Mouse (Mus musculus) MEL (cell line): Measurements from ENCODE around the gene Txnrd2. TPM values are rescaled to one million over a fixed set of nuclear protein-coding genes. Genes with fewer than 3 reads are reported as not detected.

Source experiments
- DNase-seq: peaks from one replicate; pipeline ENCODE4 v3.0.0; 2011; ENCODE audit warnings: low read depth, low spot score
- H3K27ac ChIP-seq: 2 replicates; pipeline ENCODE4 v1.5.1; 2012; ENCODE audit warnings: low read depth, mild to moderate bottlenecking, control low read depth, low read length, moderate library complexity; ENCODE audit not compliant: control insufficient read depth
- H3K27me3 ChIP-seq, 2 experiments: fragments of 150-350 bp in 1 of 2; sonication (generic) in 1 of 2; 2 replicates each; pipeline ENCODE4 v1.6.1; 2012; ENCODE audit warnings: low read length in 2 of 2, mild to moderate bottlenecking in 2 of 2, improper control_type of control experiment in 1 of 2, moderate library complexity in 1 of 2; ENCODE audit not compliant: insufficient read depth in 2 of 2, control insufficient read depth in 1 of 2
- H3K36me3 ChIP-seq, 2 experiments: 2 replicates each; pipeline ENCODE4 v1.6.1; 2012 to 2014; ENCODE audit warnings: low read length in 2 of 2, improper control_type of control experiment in 1 of 2, inconsistent platforms in 1 of 2, mild to moderate bottlenecking in 1 of 2; ENCODE audit not compliant: insufficient read depth in 2 of 2, control insufficient read depth in 1 of 2
- H3K4me1 ChIP-seq, 2 experiments: fragments of 150-350 bp in 1 of 2; sonication (generic) in 1 of 2; 2 replicates each; pipeline ENCODE4 v1.6.1; 2012; ENCODE audit warnings: low read length in 2 of 2, improper control_type of control experiment in 1 of 2, mild to moderate bottlenecking in 1 of 2; ENCODE audit not compliant: insufficient read depth in 2 of 2, control insufficient read depth in 1 of 2
- H3K4me3 ChIP-seq, 2 experiments: fragments of 150-350 bp in 1 of 2; sonication (generic) in 1 of 2; 2 replicates each; pipeline ENCODE4 v1.5.1; 2012; ENCODE audit warnings: low read depth in 2 of 2, low read length in 2 of 2, mild to moderate bottlenecking in 2 of 2, moderate library complexity in 2 of 2, control low read depth in 1 of 2, improper control_type of control experiment in 1 of 2; ENCODE audit not compliant: control insufficient read depth in 1 of 2, insufficient read depth in 1 of 2
- H3K79me2 ChIP-seq: 2 replicates; pipeline ENCODE4 v1.6.1; 2012; ENCODE audit warnings: mild to moderate bottlenecking, low read length, moderate library complexity; ENCODE audit not compliant: control insufficient read depth, poor library complexity, insufficient read depth
- H3K9ac ChIP-seq: 2 replicates; pipeline ENCODE4 v1.6.1; 2012; ENCODE audit warnings: low read depth, mild to moderate bottlenecking, control low read depth, low read length, moderate library complexity; ENCODE audit not compliant: control insufficient read depth, poor library complexity, severe bottlenecking
- H3K9me3 ChIP-seq: fragments of 150-350 bp; sonication (generic); replicated peaks from 2 replicates; pipeline ENCODE4 v1.6.1; 2012; ENCODE audit warnings: mild to moderate bottlenecking, low read length, improper control_type of control experiment, moderate library complexity; ENCODE audit not compliant: insufficient read depth
- CTCF ChIP-seq, 3 experiments: IDR thresholded peaks in 2 of 3; conservative IDR thresholded peaks in 1 of 3; 2 replicates each; pipeline ENCODE4 v1.5.1; 2011 to 2012; ENCODE audit warnings: low read length in 3 of 3, low read depth in 2 of 3, mild to moderate bottlenecking in 2 of 3, improper control_type of control experiment in 1 of 3, inconsistent platforms in 1 of 3, mixed read lengths in 1 of 3, moderate library complexity in 1 of 3; ENCODE audit not compliant: control insufficient read depth in 1 of 3, insufficient read depth in 1 of 3, poor library complexity in 1 of 3, severe bottlenecking in 1 of 3
- ELF1 ChIP-seq: IDR thresholded peaks from 2 replicates; pipeline ENCODE4 v1.6.1; 2014; ENCODE audit warnings: low read depth, mild to moderate bottlenecking, inconsistent platforms, low read length, improper control_type of control experiment, moderate library complexity
- ETS1 ChIP-seq: IDR thresholded peaks from 2 replicates; pipeline ENCODE4 v1.6.1; 2012; ENCODE audit warnings: low read depth, mild to moderate bottlenecking, inconsistent platforms, low read length, improper control_type of control experiment, moderate library complexity
- HCFC1 ChIP-seq: IDR thresholded peaks from 2 replicates; pipeline ENCODE4 v1.6.1; 2012; ENCODE audit warnings: low read depth, mild to moderate bottlenecking, inconsistent platforms, low read length, improper control_type of control experiment, moderate library complexity
- KAT2A ChIP-seq: conservative IDR thresholded peaks from 2 replicates; pipeline ENCODE4 v1.6.1; 2012; ENCODE audit warnings: low read depth, low read length, improper control_type of control experiment, inconsistent platforms
- MAFK ChIP-seq: IDR thresholded peaks from 2 replicates; pipeline ENCODE4 v1.6.1; 2011; ENCODE audit warnings: low read depth, mild to moderate bottlenecking, low read length, improper control_type of control experiment, borderline replicate concordance
- MAZ ChIP-seq: IDR thresholded peaks from 2 replicates; pipeline ENCODE4 v1.6.1; 2012; ENCODE audit warnings: low read depth, mild to moderate bottlenecking, inconsistent platforms, low read length, improper control_type of control experiment
- MYC ChIP-seq: IDR thresholded peaks from 2 replicates; pipeline ENCODE4 v1.6.1; 2011; ENCODE audit warnings: low read depth, mild to moderate bottlenecking, low read length, improper control_type of control experiment, moderate library complexity
- POLR2A ChIP-seq, 2 experiments: IDR thresholded peaks; 2 replicates each; pipeline ENCODE4 v1.6.1; 2011 to 2012; ENCODE audit warnings: low read length in 2 of 2, mild to moderate bottlenecking in 2 of 2, control low read depth in 1 of 2, improper control_type of control experiment in 1 of 2, low read depth in 1 of 2, moderate library complexity in 1 of 2; ENCODE audit not compliant: control insufficient read depth in 1 of 2, insufficient read depth in 1 of 2, poor library complexity in 1 of 2
- SMC3 ChIP-seq: IDR thresholded peaks from 2 replicates; pipeline ENCODE4 v1.6.1; 2011; ENCODE audit warnings: low read depth, low read length, improper control_type of control experiment
- TCF12 ChIP-seq: IDR thresholded peaks from 2 replicates; pipeline ENCODE4 v1.6.1; 2014; ENCODE audit warnings: low read depth, mild to moderate bottlenecking, inconsistent platforms, low read length, improper control_type of control experiment, moderate library complexity
- UBTF ChIP-seq: IDR thresholded peaks from 2 replicates; pipeline ENCODE4 v1.6.1; 2012; ENCODE audit warnings: low read depth, mild to moderate bottlenecking, inconsistent platforms, low read length, improper control_type of control experiment, moderate library complexity, borderline replicate concordance; ENCODE audit not compliant: insufficient read depth
- USF1 ChIP-seq: IDR thresholded peaks from 2 replicates; pipeline ENCODE4 v1.6.1; 2014; ENCODE audit warnings: low read depth, mild to moderate bottlenecking, inconsistent platforms, low read length, improper control_type of control experiment, moderate library complexity
- ZNF384 ChIP-seq: IDR thresholded peaks from 2 replicates; pipeline ENCODE4 v1.6.1; 2012; ENCODE audit warnings: low read depth, mild to moderate bottlenecking, inconsistent platforms, low read length, improper control_type of control experiment
- polyA plus RNA-seq, 2 experiments: library from polyadenylated mRNA; stranded (reverse) in 1 of 2; unstranded in 1 of 2; fragments of >175 nt in 1 of 2; fragments of >200 nt in 1 of 2; gene quantifications; 2 replicates each; pipeline versions ENCODE4 v1.2.1 to v1.2.4; 2012; ENCODE audit warnings: low replicate concordance in 2 of 2, low read depth in 1 of 2; ENCODE audit not compliant: insufficient read length in 2 of 2, insufficient read depth in 1 of 2, missing spikeins in 1 of 2
- total RNA-seq: library from RNA; depleted of rRNA; stranded (reverse); fragments of 300-350 nt; gene quantifications from 2 replicates; pipeline ENCODE4 v1.2.3, GENCODE M21; 2012

Gene Txnrd2
- total and polyA plus RNA-seq, 3 experiments: 31.2 to 46.8 TPM; not detected in 1

DNA sequence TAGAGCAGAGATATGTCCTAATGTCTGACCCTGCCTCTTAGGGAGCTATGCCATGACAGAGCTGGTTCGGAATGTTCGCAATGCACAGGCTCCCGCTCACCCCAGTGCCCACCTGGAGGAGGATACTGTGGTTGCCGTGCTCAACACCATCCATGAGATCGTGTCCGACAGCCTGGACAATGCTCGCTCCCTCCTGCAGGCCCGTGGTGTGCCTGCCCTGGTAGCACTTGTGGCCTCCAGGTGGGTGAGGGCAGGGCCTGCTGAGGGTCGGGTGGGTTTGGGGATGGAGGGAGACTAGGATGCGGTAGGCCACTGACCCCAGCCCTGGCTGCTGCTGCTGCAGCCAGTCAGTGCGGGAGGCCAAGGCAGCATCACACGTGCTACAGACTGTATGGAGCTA lies 22.9 kb upstream of the Txnrd2 start:
- TF ChIP-seq SMC3 (no peak), POLR2A (IDR thresholded peaks at IDR 0.05; ENCODE audit: control insufficient read depth in 1 of 2, insufficient read depth in 1 of 2, low read depth in 1 of 2, low read length in 2 of 2, poor library complexity in 1 of 2) (no peak), MAZ (no peak), MYC (no peak), MAFK (no peak), ZNF384 (no peak), KAT2A (no peak), USF1 (no peak)
- no peak for DNase-seq
- Histone ChIP-seq H3K4me3 (no peak overlapping the region), H3K9ac (no peak overlapping the region), H3K36me3 (peaks cover 4 to 8% of the 10 kb centered on the region in 2 experiments), H3K9me3 (no peaks in the 10 kb centered on the region), H3K4me1 (peaks cover 0 to 9% of the 10 kb centered on the region in 2 experiments; a peak in 2 of 4 replicates), H3K79me2 (no peaks in the 10 kb centered on the region), H3K27me3 (no peaks in the 10 kb centered on the region), H3K27ac (no peak overlapping the region)

DNA sequence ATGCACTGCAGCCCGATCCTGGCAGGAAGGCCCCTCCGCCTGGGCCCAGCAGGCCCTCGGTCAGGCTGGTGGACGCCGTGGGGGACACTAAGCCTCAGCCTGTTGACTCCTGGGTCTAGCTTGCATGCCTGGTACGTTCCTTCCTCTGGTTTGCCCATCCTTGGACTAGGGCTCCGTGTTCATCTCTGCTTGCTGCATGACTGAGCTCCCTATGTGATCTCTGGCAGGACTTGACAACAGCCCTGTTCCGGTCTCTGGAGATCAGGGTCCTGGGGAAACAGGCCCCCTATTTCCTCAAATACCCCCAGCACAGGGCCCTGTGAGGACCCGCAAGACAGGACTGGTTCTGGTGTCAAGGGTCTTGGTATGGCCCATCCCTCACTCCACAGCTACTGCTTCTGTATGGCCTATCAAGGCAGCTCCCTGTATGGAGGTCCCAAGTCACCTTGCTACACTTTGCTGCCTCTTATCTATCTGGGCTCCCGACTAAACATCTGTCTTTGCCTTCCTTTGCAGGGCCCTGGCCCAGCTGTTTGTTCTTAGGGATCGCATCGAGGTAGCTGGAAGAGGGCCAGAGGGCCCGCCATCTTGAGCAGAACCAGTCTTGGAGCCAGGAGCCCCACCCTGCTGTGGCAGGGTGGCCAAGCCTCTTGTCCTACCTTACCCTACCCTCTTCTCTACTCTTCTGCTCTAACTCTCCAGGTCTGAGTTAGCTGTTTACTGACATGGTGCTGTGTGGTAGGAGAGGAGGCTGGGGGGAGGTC lies 20.9 kb upstream of the Txnrd2 start:
- Histone ChIP-seq H3K36me3 (peaks cover 4 to 8% of the 10 kb centered on the region in 2 experiments), H3K9ac (no peak overlapping the region), H3K4me1 (peaks cover 0 to 9% of the 10 kb centered on the region in 2 experiments; a peak in 2 of 4 replicates), H3K27me3 (no peaks in the 10 kb centered on the region), H3K9me3 (no peaks in the 10 kb centered on the region), H3K79me2 (no peaks in the 10 kb centered on the region), H3K27ac (no peak overlapping the region), H3K4me3 (no peak overlapping the region)
- DNase-seq: peak; percentile 54
- TF ChIP-seq USF1 (no peak), POLR2A (IDR thresholded peaks at IDR 0.05; ENCODE audit: control insufficient read depth in 1 of 2, insufficient read depth in 1 of 2, low read depth in 1 of 2, low read length in 2 of 2, poor library complexity in 1 of 2) (peak in 1 of 2 experiments; percentile 48; a peak in 2 of 4 replicates), UBTF (no peak), ETS1 (peak; percentile 73), HCFC1 (no peak), CTCF (IDR thresholded peaks at IDR 0.05 in 2 of 3, conservative IDR thresholded peaks at IDR 0.05 in 1 of 3; ENCODE audit: control insufficient read depth in 1 of 3, insufficient read depth in 1 of 3, low read depth in 2 of 3, low read length in 3 of 3, poor library complexity in 1 of 3, severe bottlenecking in 1 of 3) (no peak), ELF1 (no peak), TCF12 (no peak)
